Mouse (Mus musculus): ENCODE results near the gene Mad1l1. TPM values are rescaled to one million over a fixed set of nuclear protein-coding genes. Genes with fewer than 3 reads are reported as not detected.

Mad1l1 gene
- polyA plus RNA-seq, 1 experiment from 2014 or later: 46.4 TPM

- no peak overlapping the region for H3K9ac ChIP-seq
- H3K4me2 ChIP-seq: no peak overlapping the region
- H3K9me3 ChIP-seq: no peaks in the 10 kb centered on the region
- no peaks in the 10 kb centered on the region for H3K36me3 ChIP-seq (replicated peaks)
- WGBS: 92% methylated on average over 3 of the region's 3 CpGs
- peaks cover 15% of the 10 kb centered on the region; the same call in 1 of the 2 replicates for H3K4me1 ChIP-seq
- H3K27ac ChIP-seq: 0 out of 2 replicates have a peak overlapping the region, but pooled peaks have one; percentile 14
- no peaks in the 10 kb centered on the region for H3K27me3 ChIP-seq
- no peak overlapping the region for H3K4me3 ChIP-seq (replicated peaks)
- ATAC-seq (ENCODE audit: low FRiP score): no peak
Measured at GRCm38 (mm10) chr5:140041055-140041454, 280.3 kb downstream of the Mad1l1 start.

GRCm38 (mm10) chr5:140037587-140038233, 283.6 kb downstream of the Mad1l1 start:
- no peak for ATAC-seq (ENCODE audit: low FRiP score)

GRCm38 (mm10) chr5:140035641-140036040, 285.7 kb downstream of the Mad1l1 start:
- Histone ChIP-seq H3K9me3 (no peaks in the 10 kb centered on the region), H3K27ac (no peak overlapping the region), H3K9ac (no peak overlapping the region), H3K36me3 (replicated peaks) (no peaks in the 10 kb centered on the region), H3K27me3 (no peaks in the 10 kb centered on the region), H3K4me2 (no peak overlapping the region), H3K4me3 (replicated peaks) (no peak overlapping the region), H3K4me1 (no peaks in the 10 kb centered on the region)
- WGBS: 89% methylated on average over 3 of the region's 3 CpGs
- ATAC-seq (ENCODE audit: low FRiP score): no peak

More at GRCm38 (mm10) chr5:140037587-140038233, 283.6 kb downstream of the Mad1l1 start:
- Histone ChIP-seq H3K4me1 (peaks cover 13% of the 10 kb centered on the region; the same call in 1 of the 2 replicates), H3K9me3 (no peaks in the 10 kb centered on the region), H3K9ac (no peak overlapping the region), H3K4me2 (no peak overlapping the region), H3K36me3 (replicated peaks) (no peaks in the 10 kb centered on the region), H3K27ac (no peak overlapping the region), H3K4me3 (replicated peaks) (no peak overlapping the region), H3K27me3 (no peaks in the 10 kb centered on the region)
- 84% methylated on average over 6 of the region's 6 CpGs for WGBS

- no peak for ATAC-seq (ENCODE audit: low FRiP score)
- Histone ChIP-seq H3K9me3 (no peaks in the 10 kb centered on the region), H3K27ac (no peak overlapping the region), H3K4me1 (no peaks in the 10 kb centered on the region), H3K4me2 (no peak overlapping the region), H3K9ac (no peak overlapping the region), H3K27me3 (no peaks in the 10 kb centered on the region), H3K36me3 (replicated peaks) (no peaks in the 10 kb centered on the region), H3K4me3 (replicated peaks) (no peak overlapping the region)
- 53% methylated on average over 1 of the region's 1 CpGs for whole genome bisulfite sequencing
Measured at GRCm38 (mm10) chr5:140035025-140035330, 286.4 kb downstream of the Mad1l1 start.

- H3K27me3 ChIP-seq: no peaks in the 10 kb centered on the region
Measured at GRCm38 (mm10) chr5:140034300-140035024, 286.9 kb downstream of the Mad1l1 start.

GRCm38 (mm10) chr5:140026366-140026765, 295.0 kb downstream of the Mad1l1 start:
- Histone ChIP-seq H3K27ac (no peak overlapping the region), H3K4me3 (replicated peaks) (no peak overlapping the region), H3K27me3 (no peaks in the 10 kb centered on the region), H3K4me1 (peaks cover 20% of the 10 kb centered on the region), H3K9me3 (no peaks in the 10 kb centered on the region), H3K4me2 (no peak overlapping the region), H3K9ac (no peak overlapping the region), H3K36me3 (replicated peaks) (no peaks in the 10 kb centered on the region)
- no peak for ATAC-seq (ENCODE audit: low FRiP score)
- WGBS: 87% methylated on average over 4 of the region's 4 CpGs

More at GRCm38 (mm10) chr5:140034300-140035024, 286.9 kb downstream of the Mad1l1 start:
- no peak overlapping the region for H3K9ac ChIP-seq
- H3K36me3 ChIP-seq (replicated peaks): no peaks in the 10 kb centered on the region
- 94% methylated on average over 5 of the region's 5 CpGs for WGBS
- no peak for ATAC-seq (ENCODE audit: low FRiP score)
- no peaks in the 10 kb centered on the region for H3K9me3 ChIP-seq
- no peak overlapping the region for H3K4me2 ChIP-seq
- no peaks in the 10 kb centered on the region for H3K4me1 ChIP-seq
- no peak overlapping the region for H3K27ac ChIP-seq
- H3K4me3 ChIP-seq (replicated peaks): no peak overlapping the region

GRCm38 (mm10) chr5:140025301-140025700, 296.1 kb downstream of the Mad1l1 start:
- WGBS: 100% methylated on average over 2 of the region's 2 CpGs
- no peak overlapping the region for H3K27ac ChIP-seq
- ATAC-seq (ENCODE audit: low FRiP score): no peak

GRCm38 (mm10) chr5:140023941-140024500, 297.3 kb downstream of the Mad1l1 start:
- Histone ChIP-seq H3K27ac (no peak overlapping the region), H3K4me2 (no peak overlapping the region), H3K4me3 (replicated peaks) (no peak overlapping the region), H3K9ac (no peak overlapping the region), H3K27me3 (no peaks in the 10 kb centered on the region), H3K36me3 (replicated peaks) (no peaks in the 10 kb centered on the region), H3K9me3 (no peaks in the 10 kb centered on the region), H3K4me1 (peaks cover 21% of the 10 kb centered on the region)
- 31% methylated on average over 3 of the region's 3 CpGs for WGBS
- 0 out of 2 replicates have a peak, but pooled peaks have one; percentile 14 for ATAC-seq (ENCODE audit: low FRiP score)

More at GRCm38 (mm10) chr5:140025301-140025700, 296.1 kb downstream of the Mad1l1 start:
- Histone ChIP-seq H3K4me1 (peaks cover 21% of the 10 kb centered on the region), H3K4me3 (replicated peaks) (no peak overlapping the region), H3K9ac (no peak overlapping the region), H3K4me2 (no peak overlapping the region), H3K27me3 (no peaks in the 10 kb centered on the region), H3K36me3 (replicated peaks) (no peaks in the 10 kb centered on the region), H3K9me3 (no peaks in the 10 kb centered on the region)

GRCm38 (mm10) chr5:140022861-140023260, 298.5 kb downstream of the Mad1l1 start:
- H3K4me2 ChIP-seq: no peak overlapping the region
- ATAC-seq (ENCODE audit: low FRiP score): no peak
- no peaks in the 10 kb centered on the region for H3K27me3 ChIP-seq
- H3K9ac ChIP-seq: no peak overlapping the region
- peaks cover 21% of the 10 kb centered on the region for H3K4me1 ChIP-seq
- no peaks in the 10 kb centered on the region for H3K9me3 ChIP-seq
- no peak overlapping the region for H3K4me3 ChIP-seq (replicated peaks)
- H3K36me3 ChIP-seq (replicated peaks): no peaks in the 10 kb centered on the region
- 60% methylated on average over 6 of the region's 6 CpGs for WGBS
- no peak overlapping the region for H3K27ac ChIP-seq

- Histone ChIP-seq H3K9me3 (no peaks in the 10 kb centered on the region), H3K27me3 (no peaks in the 10 kb centered on the region), H3K4me2 (no peak overlapping the region), H3K27ac (no peak overlapping the region), H3K9ac (no peak overlapping the region), H3K4me3 (replicated peaks) (no peak overlapping the region), H3K36me3 (replicated peaks) (no peaks in the 10 kb centered on the region), H3K4me1 (peaks cover 21% of the 10 kb centered on the region)
- ATAC-seq (ENCODE audit: low FRiP score): no peak
- WGBS: 83% methylated on average over 10 of the region's 10 CpGs
Measured at GRCm38 (mm10) chr5:140021755-140022154, 299.6 kb downstream of the Mad1l1 start.

GRCm38 (mm10) chr5:140019616-140020015, 301.7 kb downstream of the Mad1l1 start:
- Histone ChIP-seq H3K9ac (no peak overlapping the region), H3K36me3 (replicated peaks) (no peaks in the 10 kb centered on the region), H3K9me3 (no peaks in the 10 kb centered on the region), H3K27ac (no peak overlapping the region), H3K4me3 (replicated peaks) (no peak overlapping the region), H3K27me3 (no peaks in the 10 kb centered on the region), H3K4me2 (no peak overlapping the region), H3K4me1 (peaks cover 21% of the 10 kb centered on the region)
- ATAC-seq (ENCODE audit: low FRiP score): no peak
- 88% methylated on average over 1 of the region's 1 CpGs for WGBS

GRCm38 (mm10) chr5:140018780-140019179, 302.6 kb downstream of the Mad1l1 start:
- H3K27ac ChIP-seq: no peak overlapping the region
- no peak overlapping the region for H3K9ac ChIP-seq
- H3K36me3 ChIP-seq (replicated peaks): no peaks in the 10 kb centered on the region
- no peaks in the 10 kb centered on the region for H3K27me3 ChIP-seq
- 87% methylated on average over 7 of the region's 7 CpGs for WGBS
- H3K4me2 ChIP-seq: no peak overlapping the region
- peaks cover 19% of the 10 kb centered on the region for H3K4me1 ChIP-seq
- no peak for ATAC-seq (ENCODE audit: low FRiP score)
- H3K4me3 ChIP-seq (replicated peaks): no peak overlapping the region
- H3K9me3 ChIP-seq: no peaks in the 10 kb centered on the region

Data from forebrain, embryonic 12.5 days (tissue).